18 mouse cellular contexts compared by ENCODE assay signal in the genomic region with DNA sequence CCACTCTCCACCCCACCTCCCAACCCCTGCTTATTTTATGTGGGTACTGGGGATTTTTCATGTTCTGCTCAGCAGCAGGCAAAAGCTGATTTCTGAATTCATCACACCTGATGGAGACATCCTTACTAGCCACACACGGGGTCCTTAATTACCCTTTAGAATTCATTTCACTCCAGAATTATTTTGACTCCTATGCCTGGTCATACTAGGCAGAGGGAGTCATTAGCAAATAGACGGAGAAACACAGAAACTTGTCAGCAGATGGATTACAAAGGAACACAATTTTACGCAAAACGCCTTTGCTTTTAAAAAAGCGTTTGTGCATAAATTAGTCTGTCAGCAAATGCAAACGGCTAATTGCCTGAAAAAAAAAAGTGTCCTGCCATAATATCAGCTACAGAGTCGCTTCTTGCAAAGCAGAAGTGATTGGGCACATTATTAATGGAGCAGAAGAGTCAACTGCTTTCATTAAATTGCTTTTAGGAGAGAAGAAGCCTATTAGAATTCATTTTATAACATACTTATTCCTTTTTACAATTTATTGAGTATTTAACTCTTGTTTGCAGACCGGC.
DNase-seq lines count a peak whose midpoint lies in the region; ATAC-seq and TF ChIP-seq lines count a peak whose summit lies in the region.
"Had no signal": no experiment of that assay in that cellular context is flagged by ENCODE, and none has a peak within 500 bp of the region (broad histone marks: within the 10 kb centered on the region; RNA-seq: fewer than 3 reads in every experiment).

No protein-coding gene starts in this region.

- no peak overlapping the region for H3K4me2 ChIP-seq in hindbrain, embryonic 14.5 days (replicated peaks)
- no peak overlapping the region for H3K4me2 ChIP-seq in hindbrain, postnatal 0 days (ENCODE audit: low read depth, low read length)
- H3K4me2 ChIP-seq in neural tube, embryonic 13.5 days = no peak overlapping the region
- H3K4me2 ChIP-seq in forebrain, postnatal 0 days (ENCODE audit: low read depth) = 0 out of 2 replicates have a peak overlapping the region, but pooled peaks have one; percentile 3
- H3K4me2 ChIP-seq: embryonic facial prominence, embryonic 13.5 days; heart, embryonic 11.5 days; heart, embryonic 15.5 days; hindbrain, embryonic 13.5 days had no signal

- H3K27me3 ChIP-seq in hindbrain, embryonic 14.5 days (ENCODE audit: control insufficient read depth, insufficient read depth, low read length) = no peaks in the 10 kb centered on the region
- H3K27me3 ChIP-seq in hindbrain, postnatal 0 days (ENCODE audit: insufficient read depth, low read length) = no peaks in the 10 kb centered on the region
- H3K27me3 ChIP-seq in neural tube, embryonic 13.5 days = no peaks in the 10 kb centered on the region
- no peaks in the 10 kb centered on the region for H3K27me3 ChIP-seq in forebrain, postnatal 0 days (ENCODE audit: insufficient read depth, low read length)
- H3K27me3 ChIP-seq: embryonic facial prominence, embryonic 13.5 days; heart, embryonic 15.5 days; hindbrain, embryonic 13.5 days had no signal

- H3K9me3 ChIP-seq in hindbrain, embryonic 14.5 days (ENCODE audit: control insufficient read depth, low read length) = no peaks in the 10 kb centered on the region
- no peaks in the 10 kb centered on the region for H3K9me3 ChIP-seq in hindbrain, postnatal 0 days (ENCODE audit: low read length)
- no peaks in the 10 kb centered on the region for H3K9me3 ChIP-seq in neural tube, embryonic 13.5 days
- no peaks in the 10 kb centered on the region for H3K9me3 ChIP-seq in forebrain, postnatal 0 days (ENCODE audit: low read length)
- H3K9me3 ChIP-seq: embryonic facial prominence, embryonic 13.5 days; heart, embryonic 15.5 days; hindbrain, embryonic 13.5 days had no signal

- no peak overlapping the region for H3K4me3 ChIP-seq in hindbrain, embryonic 14.5 days (replicated peaks; ENCODE audit: low read length)
- H3K4me3 ChIP-seq in hindbrain, postnatal 0 days (ENCODE audit: low read length) = no peak overlapping the region
- H3K4me3 ChIP-seq in neural tube, embryonic 13.5 days = no peak overlapping the region
- no peak overlapping the region for H3K4me3 ChIP-seq in forebrain, postnatal 0 days (ENCODE audit: low read depth, low read length)
- H3K4me3 ChIP-seq: embryonic facial prominence, embryonic 13.5 days; heart, adult 2 months; heart, embryonic 15.5 days; hindbrain, embryonic 13.5 days had no signal

- no peak overlapping the region for H3K27ac ChIP-seq in hindbrain, embryonic 14.5 days
- no peak overlapping the region for H3K27ac ChIP-seq in hindbrain, postnatal 0 days
- H3K27ac ChIP-seq in neural tube, embryonic 13.5 days (replicated peaks) = 0 out of 2 replicates have a peak overlapping the region, but pooled peaks have one; percentile 13
- no peak overlapping the region for H3K27ac ChIP-seq in forebrain, postnatal 0 days (ENCODE audit: low read depth, low read length)
- H3K27ac ChIP-seq: embryonic facial prominence, embryonic 13.5 days; heart, adult 2 months; heart, embryonic 15.5 days had no signal

- ATAC-seq in hindbrain, embryonic 14.5 days (ENCODE audit: low FRiP score) = no peak
- no peak for ATAC-seq in hindbrain, postnatal 0 days
- no peak for ATAC-seq in neural tube, embryonic 13.5 days (ENCODE audit: low read depth)
- peak; percentile 66 for ATAC-seq in forebrain, postnatal 0 days
- ATAC-seq: intestine, embryonic 16.5 days had no signal

- H3K9ac ChIP-seq in hindbrain, embryonic 14.5 days = no peak overlapping the region
- H3K9ac ChIP-seq in hindbrain, postnatal 0 days (replicated peaks; ENCODE audit: low read length) = no peak overlapping the region
- no peak overlapping the region for H3K9ac ChIP-seq in neural tube, embryonic 13.5 days
- no peak overlapping the region for H3K9ac ChIP-seq in forebrain, postnatal 0 days
- H3K9ac ChIP-seq: embryonic facial prominence, embryonic 13.5 days; heart, embryonic 15.5 days; hindbrain, embryonic 13.5 days had no signal

- 0 out of 2 replicates have a peak, but pooled peaks cover 4% of the 10 kb centered on the region for H3K4me1 ChIP-seq in hindbrain, embryonic 14.5 days (replicated peaks; ENCODE audit: control insufficient read depth, insufficient read depth, low read length)
- no peaks in the 10 kb centered on the region for H3K4me1 ChIP-seq in hindbrain, postnatal 0 days (ENCODE audit: insufficient read depth, low read length)
- H3K4me1 ChIP-seq in neural tube, embryonic 13.5 days (replicated peaks) = peaks cover 16% of the 10 kb centered on the region
- no peaks in the 10 kb centered on the region for H3K4me1 ChIP-seq in forebrain, postnatal 0 days (ENCODE audit: insufficient read depth)
- H3K4me1 ChIP-seq: embryonic facial prominence, embryonic 13.5 days; heart, embryonic 15.5 days had no signal

- no peaks in the 10 kb centered on the region for H3K36me3 ChIP-seq in hindbrain, embryonic 14.5 days (replicated peaks; ENCODE audit: control insufficient read depth, insufficient read depth)
- no peaks in the 10 kb centered on the region for H3K36me3 ChIP-seq in hindbrain, postnatal 0 days (ENCODE audit: insufficient read depth, low read length)
- H3K36me3 ChIP-seq in neural tube, embryonic 13.5 days = no peaks in the 10 kb centered on the region
- H3K36me3 ChIP-seq in forebrain, postnatal 0 days (ENCODE audit: insufficient read depth) = no peaks in the 10 kb centered on the region
- H3K36me3 ChIP-seq: embryonic facial prominence, embryonic 13.5 days; heart, embryonic 15.5 days; hindbrain, embryonic 13.5 days had no signal

- peak; percentile 41 for DNase-seq in hindbrain, embryonic 14.5 days (ENCODE audit: low spot score)
- no peak for DNase-seq in hindbrain, postnatal 0 days (ENCODE audit: low spot score)
- DNase-seq in neural tube, embryonic 10.5 days (ENCODE audit: extremely low spot score, low spot score) = no peak
- DNase-seq in forebrain, postnatal 0 days = peak; percentile 30
- no peak for DNase-seq in gastrocnemius, postnatal 25 days
- no peak for DNase-seq in urinary bladder, postnatal 10 days (ENCODE audit: low spot score)
- DNase-seq: adrenal gland, adult 8-10 months; adrenal gland, postnatal 36 days; cerebellum, adult 11-12 months; cerebellum, postnatal 36 days; gastrocnemius, postnatal 10 days; heart, adult 2 months had no signal

- TF ChIP-seq CTCF in hindbrain, postnatal 0 days (IDR thresholded peaks at IDR 0.05; ENCODE audit: low read depth) = no peak
- TF ChIP-seq CTCF in forebrain, postnatal 0 days (IDR thresholded peaks at IDR 0.05; ENCODE audit: low read depth) = no peak

- 46% methylated on average over 8 of the region's 8 CpGs for WGBS in hindbrain, embryonic 14.5 days
- WGBS in hindbrain, postnatal 0 days = 47% methylated on average over 8 of the region's 8 CpGs
- WGBS in neural tube, embryonic 13.5 days = 38% methylated on average over 8 of the region's 8 CpGs
- WGBS in forebrain, postnatal 0 days = 22% methylated on average over 8 of the region's 8 CpGs

Comparison
In these comparisons a context has a peak if more than half of its experiments do, and no peak if none do; other contexts are left out.
1. DNase-seq: peak in hindbrain, embryonic 14.5 days (single experiment) and forebrain, postnatal 0 days (single experiment); none in hindbrain, postnatal 0 days (single experiment), neural tube, embryonic 10.5 days (single experiment), gastrocnemius, postnatal 25 days (single experiment) and urinary bladder, postnatal 10 days (single experiment).